Mouse (Mus musculus): ENCODE data around the gene Fbxo28.

Gene Fbxo28

DNA sequence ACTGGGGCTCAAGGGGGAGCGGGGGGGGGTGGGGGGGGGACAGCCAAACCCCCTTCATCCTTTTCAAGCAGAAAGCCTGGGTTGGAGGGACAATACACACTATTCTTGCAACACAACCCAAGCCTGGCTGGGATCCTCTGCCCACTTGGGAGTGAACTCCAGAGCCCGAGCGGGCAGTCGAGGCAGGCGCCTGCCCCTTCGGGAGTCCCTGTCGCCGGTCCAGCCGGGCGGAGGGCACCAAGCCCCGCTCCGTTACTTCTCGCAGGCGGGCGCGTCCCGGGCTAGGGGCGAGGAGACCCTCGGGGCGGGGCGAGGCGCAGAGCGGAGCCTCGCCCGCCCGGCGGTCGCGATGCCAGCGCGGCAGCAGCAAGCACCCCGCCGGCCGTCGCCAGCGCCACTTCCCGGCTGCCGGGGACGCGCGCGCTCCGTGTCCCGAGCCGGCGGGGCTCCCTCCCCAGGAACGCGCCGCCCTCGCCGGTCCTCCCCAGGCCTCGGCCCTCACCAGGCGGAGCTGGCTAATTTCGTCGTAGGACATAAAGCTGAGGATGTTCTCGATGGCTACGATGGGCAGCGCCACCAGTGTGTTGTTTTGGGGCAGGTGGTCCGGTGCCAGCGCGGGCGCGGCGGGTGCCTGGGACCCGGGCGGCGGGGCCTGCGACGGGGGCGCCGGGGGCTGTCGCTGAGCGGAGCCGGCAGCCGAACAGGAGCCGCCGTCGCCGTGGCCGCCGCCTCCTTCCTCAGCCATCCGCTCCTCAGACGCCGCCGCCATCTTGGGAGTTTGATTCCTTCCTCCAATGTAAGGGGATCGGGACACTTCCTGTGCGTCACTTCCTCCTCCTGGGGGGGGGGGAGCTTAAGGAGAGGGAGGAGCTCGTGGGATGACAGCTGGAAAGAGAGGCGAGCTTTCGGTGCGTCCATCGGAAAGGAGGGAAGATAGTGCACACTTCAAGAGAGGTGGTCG lies at the start of gene Fbxo28:
Gene Fbxo28 (minus strand): TSS at position 809 of the 961 bp plus-strand sequence.
- DNase-seq (ENCODE audit: low read depth, low spot score), result peak; percentile 85

DNA sequence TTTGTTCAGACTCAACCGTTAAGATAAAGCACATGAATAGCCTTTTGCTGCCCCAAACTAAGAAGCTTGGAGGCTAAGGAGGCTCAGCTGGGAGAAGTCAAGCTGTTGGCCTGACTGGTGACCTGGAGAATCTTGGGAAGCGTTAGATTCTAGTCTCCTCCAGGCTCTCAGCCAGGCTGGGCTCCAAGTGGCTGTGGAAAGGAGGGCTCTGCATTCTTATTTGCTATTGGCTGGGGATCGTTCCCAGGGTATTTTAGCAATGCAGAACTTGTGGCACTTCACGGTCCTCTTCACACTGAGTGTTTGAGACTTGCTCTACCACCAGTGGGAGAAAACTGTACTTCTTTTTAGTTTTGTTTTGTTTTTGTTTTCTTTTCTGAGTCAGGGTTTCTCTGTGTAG lies 47.3 kb upstream of the Fbxo28 start:
- no peak for DNase-seq (ENCODE audit: low read depth, low spot score)

DNA sequence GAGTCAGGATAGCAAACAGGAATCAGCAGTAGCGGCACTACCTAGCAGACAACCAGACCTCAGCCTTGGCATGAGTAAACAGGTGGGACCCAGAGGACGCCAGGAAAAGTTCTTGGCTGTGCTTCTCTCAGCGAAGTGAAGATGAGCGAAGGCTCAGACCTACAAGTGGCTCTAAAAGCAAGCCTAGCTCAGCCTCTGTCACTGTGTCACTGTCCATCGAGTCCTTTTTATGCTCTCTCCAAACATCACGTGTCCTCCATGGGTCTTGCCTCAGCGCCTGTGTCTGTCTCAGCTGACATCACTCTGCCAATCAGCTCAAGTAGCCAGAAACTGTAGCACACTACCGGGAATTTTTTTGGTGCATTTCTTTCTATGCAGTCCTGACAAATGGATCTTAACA lies 45.0 kb upstream of the Fbxo28 start:
- DNase-seq (ENCODE audit: low read depth, low spot score), result no peak

DNA sequence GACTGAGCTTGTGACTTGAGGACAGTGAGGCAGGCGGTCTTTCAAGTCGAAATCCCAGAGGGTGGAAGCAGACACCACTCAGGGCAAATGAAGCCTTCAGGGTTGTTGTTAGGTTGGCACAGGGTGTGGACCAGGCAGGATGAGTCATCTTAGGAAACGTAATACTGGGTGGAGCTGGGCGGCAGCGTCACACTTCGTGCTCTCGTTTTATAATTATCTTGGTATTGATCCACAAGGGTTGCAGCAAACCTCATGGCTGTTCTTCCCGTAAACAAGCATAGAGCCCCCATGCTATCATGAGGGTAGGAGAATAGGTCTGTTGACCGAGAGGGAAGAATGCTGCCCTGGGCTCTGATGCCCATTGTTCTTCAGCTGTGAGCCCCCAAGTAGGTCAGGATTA lies 41.7 kb upstream of the Fbxo28 start:
- DNase-seq (ENCODE audit: low read depth, low spot score), result no peak

DNA sequence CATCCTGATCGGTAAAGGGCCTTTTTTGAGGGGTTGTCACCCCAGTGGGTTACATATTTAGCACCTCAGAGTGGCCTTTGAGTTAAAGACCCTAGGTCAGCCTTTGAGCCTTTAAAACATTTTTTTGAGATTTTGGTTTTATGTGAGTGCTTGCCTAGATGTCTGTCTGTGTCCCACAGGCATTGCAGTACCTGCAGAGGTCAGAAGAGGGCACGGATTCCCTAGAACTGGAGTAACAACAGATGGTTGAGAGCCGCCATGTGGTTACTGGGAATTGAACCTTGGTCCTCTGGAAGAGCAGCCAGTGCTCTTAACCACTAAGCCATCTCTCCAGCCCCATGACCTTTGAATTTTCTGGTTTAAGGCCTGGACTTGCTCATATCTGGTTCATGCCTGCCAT lies 39.9 kb upstream of the Fbxo28 start:
- peak; percentile 30 for DNase-seq (ENCODE audit: low read depth, low spot score)

DNA sequence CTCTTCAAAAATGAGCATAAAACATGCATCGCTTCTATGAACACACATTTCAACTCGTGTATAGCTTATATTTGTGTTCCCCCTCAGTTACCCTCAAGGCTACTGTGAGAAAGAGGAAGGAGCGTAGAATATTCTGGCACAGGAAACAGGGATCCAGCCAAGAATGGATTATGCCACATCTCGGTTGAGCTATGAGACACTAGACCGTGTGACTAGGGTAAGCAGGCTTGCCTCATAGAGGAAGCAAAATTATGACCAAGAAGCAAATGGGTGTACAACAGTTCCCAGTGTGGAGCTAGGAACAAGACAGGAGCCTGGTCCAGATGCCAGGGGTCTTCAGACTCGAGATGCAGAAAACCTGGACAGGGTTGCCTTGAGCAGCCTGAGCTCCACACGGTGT lies 39.3 kb upstream of the Fbxo28 start:
- DNase-seq (ENCODE audit: low read depth, low spot score), result no peak

DNA sequence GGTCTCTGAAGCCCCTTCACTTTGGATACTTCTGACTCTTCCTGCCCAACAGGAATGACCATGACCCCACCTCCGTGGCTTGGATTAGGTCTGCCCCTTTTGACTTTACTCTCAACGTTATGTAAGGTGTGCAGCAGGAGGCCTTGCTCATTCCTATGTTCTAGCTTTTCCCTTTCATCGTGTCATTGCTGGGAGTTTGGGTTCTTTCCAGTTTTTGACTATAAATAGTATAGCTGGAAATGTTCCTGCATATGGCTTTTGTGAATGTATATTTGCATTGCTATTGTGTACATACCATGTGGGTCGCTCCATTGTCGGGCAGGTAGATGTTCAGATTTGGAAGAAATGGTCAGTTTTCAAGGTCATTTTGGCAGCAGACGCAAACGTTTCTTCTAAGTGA lies 37.4 kb upstream of the Fbxo28 start:
- no peak for DNase-seq (ENCODE audit: low read depth, low spot score)

DNA sequence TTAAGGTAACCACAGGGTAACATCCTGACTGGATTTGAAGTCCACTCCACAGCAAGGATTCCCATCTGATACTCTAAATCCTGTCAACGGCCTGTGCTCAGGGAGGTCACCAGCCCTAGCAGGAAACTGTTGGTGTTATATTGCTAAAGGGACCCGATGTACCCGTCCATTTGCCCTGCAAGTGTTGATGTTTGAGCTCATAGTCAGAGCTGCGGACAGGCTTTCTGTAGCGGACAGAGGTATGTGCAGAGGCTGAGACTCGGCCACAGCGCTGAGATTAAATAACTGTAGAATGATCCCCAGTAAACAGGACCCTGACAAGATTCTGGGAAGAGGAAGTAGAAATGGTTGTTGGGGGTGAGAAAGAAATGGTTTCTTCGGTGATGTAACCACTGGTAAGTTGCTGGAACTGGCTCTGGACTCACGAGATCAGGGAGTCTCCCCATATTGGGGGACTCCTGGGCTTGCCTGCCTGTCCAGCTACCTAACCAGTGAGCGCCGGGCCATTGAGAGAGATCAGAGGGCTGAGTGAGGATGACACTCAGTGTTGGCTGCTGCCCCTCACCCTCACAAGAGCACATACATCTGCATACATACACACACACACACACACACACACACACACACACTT lies 36.9 kb upstream of the Fbxo28 start:
- DNase-seq (ENCODE audit: low read depth, low spot score), result no peak

DNA sequence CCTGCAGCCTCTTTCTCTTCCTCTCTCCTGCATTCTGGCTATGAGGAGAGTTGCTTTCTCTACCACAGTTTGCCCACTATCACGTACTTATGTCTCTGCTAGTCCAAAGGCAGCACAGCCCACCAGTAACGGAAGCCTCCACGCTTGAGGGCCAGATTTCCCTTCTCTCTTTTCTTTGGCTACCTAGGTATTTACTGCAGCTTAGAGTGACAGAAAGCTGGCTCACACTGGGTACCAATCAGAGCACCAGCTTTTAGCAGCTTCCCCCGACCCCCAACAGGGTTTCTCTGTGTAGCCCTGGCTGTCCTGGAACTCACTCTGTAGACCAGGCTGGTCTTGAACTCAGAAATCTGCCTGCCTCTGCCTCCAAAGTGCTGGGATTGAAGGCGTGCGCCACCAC lies 36.1 kb upstream of the Fbxo28 start:
- no peak for DNase-seq (ENCODE audit: low read depth, low spot score)

DNA sequence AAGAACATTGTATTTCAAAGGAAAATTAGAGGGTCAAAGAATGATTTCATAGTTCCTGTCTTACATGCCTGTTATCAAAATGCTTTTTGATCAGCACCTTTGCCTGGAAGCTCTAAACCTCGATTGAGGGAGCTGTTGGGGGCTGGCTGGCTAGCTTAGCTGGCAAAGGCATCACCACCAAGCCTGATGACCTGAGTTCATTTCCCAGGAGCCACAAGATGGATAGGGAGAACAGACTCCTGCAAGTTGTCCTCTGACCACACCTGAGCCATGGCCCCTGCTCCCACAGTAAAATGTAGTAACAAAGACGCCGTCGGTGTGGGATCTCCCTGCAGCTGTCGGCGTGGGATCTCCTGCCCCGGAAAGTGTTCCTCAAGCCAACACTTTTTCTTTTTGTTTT lies 35.4 kb upstream of the Fbxo28 start:
- DNase-seq (ENCODE audit: low read depth, low spot score), result no peak

DNA sequence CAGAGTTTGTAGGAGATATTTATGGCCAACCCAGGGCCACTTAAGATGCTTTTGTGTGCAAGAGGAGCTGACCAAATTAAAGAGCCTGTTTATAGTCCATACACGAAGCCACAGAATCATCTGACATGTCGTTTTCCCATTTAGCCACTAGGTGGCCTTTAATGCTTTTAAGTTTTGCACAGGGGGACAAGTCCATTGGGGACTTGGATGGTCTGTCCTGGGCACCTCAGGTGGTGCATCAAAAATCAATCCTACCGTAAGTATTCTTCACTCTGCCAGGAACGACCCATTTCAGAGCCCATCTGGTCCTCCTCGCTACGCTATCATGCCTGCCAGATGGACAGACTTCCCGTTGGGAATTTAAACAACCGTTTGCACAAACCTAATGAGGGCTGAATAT lies 34.8 kb upstream of the Fbxo28 start:
- DNase-seq (ENCODE audit: low read depth, low spot score), result peak; percentile 62

DNA sequence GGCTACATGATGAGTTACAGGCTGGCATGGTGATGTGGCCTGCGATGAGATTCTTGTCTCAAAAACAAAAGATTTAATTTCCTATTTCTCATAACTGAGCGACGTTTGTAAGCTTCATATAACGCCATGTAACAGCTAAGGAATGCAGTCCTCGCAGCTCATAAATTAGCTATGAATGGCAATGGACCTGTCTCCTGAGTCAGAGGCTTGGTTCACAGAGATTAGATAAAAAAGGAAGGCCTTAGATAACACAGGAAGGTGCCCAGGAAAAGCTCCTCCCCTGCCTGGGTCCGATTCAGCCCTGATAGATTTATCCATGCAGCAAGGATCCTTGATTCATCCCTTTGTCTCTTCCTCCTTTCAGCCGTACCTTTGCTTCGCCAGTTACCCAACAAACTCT lies 30.5 kb upstream of the Fbxo28 start:
- DNase-seq (ENCODE audit: low read depth, low spot score), result no peak

DNA sequence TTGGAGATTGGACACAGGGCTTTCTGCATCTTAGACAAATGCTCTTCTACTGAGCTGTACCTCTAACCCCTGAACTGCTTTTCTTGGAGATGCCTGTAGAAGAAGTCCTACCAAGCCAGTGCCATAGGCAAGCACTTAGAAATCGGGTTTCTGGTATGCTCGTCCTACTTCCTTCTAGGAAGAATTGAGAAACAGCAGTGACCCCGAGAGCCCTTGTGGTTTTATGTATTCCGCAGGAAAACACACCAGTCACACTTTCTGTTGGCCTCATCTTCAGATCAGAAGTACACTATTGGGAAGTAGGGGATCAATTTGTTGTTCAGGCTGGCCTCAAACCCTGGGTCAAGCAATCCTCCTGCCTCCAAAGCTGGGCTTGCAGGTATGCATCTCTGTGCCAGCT lies 28.0 kb upstream of the Fbxo28 start:
- DNase-seq (ENCODE audit: low read depth, low spot score), result no peak

DNA sequence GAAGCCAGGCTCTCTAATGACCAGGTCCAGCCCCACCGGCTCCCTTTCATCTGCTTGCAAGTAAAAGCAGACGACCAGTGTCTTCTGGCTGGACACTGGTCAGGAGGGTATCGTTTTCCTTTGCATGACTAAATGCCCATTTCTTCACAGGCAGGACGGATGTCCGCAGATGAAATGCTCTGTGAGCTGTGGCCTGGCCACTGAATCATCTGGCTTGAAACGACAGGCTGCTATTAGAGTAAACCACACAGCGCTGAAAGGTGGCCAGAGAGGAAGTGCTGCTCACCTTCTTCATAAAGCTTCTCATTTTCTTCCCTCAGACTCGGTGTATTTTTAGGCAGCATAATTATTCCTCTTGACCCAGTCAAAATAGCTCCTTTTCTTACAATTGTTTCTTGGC lies 27.4 kb upstream of the Fbxo28 start:
- peak; percentile 15 for DNase-seq (ENCODE audit: low read depth, low spot score)

DNA sequence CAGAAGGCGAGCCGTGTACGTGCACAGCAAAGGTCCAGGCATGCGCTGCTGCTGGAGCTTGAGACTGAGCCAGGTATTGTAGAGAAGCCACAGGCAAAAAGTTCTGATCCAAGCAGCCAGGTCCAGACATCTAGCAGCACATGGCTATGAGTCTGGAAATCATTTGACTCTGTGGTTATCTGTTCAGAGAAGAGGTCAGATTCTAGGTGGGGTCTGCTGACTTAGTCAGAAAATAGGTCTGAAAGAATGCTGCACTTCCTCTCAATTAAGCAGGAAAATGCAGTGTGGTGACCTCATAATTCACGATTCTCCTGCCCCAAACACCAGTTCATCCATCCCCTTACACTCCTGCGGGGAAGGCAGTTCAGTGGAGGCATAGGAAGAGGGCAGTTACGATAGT lies 26.9 kb upstream of the Fbxo28 start:
- no peak for DNase-seq (ENCODE audit: low read depth, low spot score)

DNA sequence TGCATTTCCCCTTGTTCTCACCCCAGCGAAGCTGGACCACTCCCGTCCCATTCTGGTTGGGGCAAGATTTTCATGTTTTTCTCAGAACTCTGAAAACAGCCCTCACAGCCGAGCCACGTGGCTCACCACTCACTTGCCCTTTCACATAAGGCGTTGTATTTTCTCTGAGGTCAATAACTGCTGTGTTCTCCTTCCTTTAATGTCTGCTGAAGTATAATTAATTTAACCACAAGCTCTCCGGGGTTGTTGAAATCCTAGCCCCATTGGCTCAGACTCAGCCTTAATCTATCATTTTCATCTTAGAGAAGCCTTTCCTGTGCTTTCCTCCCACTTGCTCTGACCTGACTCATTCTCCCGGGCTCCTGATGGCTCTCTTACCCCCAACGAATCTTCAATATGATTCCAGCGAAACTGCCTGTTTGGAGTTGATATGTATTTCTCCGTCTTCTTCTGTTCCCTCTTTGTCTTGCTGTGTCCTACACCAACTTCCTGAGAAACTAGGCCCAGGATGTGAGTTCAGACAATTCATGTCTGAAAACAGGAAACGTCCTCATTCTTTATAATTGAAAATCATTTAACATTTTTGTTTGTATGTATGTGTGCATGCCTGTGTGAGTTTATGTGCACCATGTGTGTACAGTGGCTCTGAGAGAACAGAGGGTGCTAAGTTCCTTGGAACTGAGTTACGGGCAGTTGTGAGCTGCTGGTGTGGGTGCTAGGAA lies 22.4 kb upstream of the Fbxo28 start:
- DNase-seq (ENCODE audit: low read depth, low spot score), result no peak

DNA sequence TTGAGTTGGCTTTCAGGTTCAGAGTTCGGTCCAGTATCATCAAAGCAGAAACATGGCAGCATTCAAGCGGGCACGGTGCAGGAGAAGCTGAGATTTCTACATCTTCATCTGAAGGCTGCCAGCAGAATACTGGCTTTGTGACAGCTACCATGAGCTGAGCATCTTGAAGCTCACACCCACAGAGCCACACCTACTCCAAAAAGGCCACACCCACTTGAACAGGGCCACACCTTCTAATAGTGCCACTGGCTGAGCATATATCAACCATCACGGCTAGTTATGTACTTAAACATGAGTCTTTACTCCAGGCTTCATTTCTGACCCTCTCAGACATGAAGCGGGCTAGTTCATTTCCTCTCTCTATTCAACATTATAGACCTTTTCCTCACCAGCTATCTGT lies 21.3 kb upstream of the Fbxo28 start:
- no peak for DNase-seq (ENCODE audit: low read depth, low spot score)

DNA sequence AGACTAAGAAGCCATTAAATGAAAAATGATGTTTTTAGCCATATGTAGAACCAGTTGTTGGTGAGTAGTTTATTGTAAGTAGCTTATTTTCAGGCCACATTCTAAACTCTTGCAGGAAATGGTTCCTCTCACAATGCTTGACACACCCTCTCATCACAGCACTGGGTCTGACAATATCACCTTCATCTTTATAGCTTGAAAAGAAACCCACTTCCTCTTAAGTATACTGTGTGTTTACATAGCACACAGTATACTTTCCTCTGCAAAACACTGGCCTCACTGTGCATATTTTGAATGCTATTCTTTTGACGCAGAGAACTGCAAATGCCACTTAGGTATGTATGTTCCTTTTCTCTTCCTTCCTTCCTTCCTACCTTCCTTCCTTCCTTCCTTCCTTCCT lies 16.7 kb upstream of the Fbxo28 start:
- no peak for DNase-seq (ENCODE audit: low read depth, low spot score)

DNA sequence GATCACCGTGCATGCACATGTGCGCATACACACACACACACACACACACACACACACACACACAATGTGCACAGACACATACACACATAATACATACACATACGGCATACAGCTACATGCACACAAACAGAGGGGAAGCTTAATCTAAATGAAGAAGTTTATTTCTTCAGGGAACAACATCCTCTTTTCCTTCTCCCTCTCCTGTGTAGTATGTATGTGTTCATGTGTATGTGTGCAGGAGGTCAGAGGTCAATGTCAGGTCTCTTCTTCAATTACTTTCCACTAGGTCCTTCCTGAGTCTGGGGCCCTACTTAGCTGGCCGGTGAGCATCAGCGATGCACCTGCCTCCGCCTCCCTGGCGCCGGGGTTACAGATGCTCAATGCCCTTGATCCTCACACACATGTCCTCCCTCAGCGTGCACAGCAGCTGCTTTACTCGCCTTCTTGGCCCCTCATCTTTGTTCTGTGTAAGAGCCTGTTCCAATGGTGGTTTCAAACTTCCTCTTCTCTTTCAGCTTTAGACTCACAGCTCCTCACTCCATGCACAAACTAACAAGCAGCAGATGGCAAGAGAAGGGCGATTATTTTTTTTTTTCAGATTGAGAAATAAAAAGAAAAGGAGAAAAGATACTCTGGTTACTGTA lies 13.2 kb upstream of the Fbxo28 start:
- DNase-seq (ENCODE audit: low read depth, low spot score), result no peak

DNA sequence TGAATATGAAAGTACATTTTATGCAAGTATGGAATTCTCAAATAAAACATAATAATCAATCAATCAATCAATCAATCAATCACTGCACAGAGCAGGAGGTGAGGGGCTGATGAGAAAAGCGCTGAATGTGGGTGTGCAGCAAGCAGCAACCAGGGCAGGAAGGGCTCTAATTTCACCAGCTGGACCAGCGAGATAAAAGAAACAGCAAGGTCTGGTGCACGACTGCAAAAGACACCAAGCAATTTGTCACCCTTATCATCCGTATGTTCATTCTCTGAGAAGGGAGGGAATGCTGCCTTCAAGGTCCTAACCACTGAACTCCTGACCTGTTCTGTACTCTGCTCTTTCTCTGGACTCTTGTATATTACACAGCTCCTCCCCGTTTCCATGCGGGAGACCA lies 8.1 kb upstream of the Fbxo28 start:
- no peak for DNase-seq (ENCODE audit: low read depth, low spot score)

DNA sequence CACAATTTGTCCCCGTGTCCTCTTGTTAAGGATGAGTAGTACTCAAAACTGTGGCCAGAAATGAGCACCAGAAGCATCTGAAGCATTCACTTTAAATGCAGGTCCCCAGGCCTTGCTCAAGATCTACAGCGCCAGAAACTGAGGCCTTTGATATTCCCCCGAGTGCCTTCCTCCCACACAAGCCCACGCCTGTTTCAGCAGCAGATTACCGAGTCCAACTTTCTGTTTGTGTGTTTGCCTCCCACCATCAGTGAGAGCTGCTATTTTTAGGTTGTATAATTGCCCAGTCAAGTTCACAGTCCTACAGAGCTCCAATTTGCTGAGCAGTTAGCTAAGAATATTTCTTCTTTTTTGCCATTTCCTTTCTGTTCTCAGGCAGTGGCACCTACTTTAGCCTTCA lies 5.1 kb upstream of the Fbxo28 start:
- DNase-seq (ENCODE audit: low read depth, low spot score), result no peak

DNA sequence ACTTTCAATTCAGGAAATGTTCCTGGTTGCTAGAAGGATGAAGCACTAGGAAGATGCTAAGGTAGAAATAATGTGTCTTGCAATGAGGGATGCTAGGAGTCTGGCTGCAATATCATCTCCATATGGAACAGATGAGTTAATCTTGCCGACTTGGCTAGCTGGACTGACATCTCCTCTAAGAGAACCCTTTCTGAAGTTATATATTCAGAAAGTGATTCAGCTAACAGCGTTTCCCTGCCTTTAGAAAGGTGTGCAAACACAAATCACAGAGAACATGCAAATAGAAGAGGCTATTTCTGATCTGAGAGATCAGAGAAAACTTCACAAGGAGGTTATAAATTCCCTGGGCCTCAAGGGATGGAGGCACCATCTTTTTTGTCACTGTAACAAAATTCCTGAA lies 4.4 kb upstream of the Fbxo28 start:
- DNase-seq (ENCODE audit: low read depth, low spot score), result no peak
